Mouse (Mus musculus): ENCODE results near the gene Prr14l. TPM values are rescaled to one million over a fixed set of nuclear protein-coding genes. Genes with fewer than 3 reads are reported as not detected.
"Not testable (repeated sequence)": the region's sequence is repeated elsewhere in the genome, so short reads cannot be mapped to it uniquely, and the experiment has no call there.

Gene Prr14l
- 15.2 and 16.8 TPM in 2 replicates for polyA plus RNA-seq (2011; ENCODE audit: insufficient read length, low read depth, missing spikeins)

GRCm38 (mm10) chr5:32853731-32854507 lies at the start of gene Prr14l:
Gene Prr14l (minus strand): TSS chr5:32854256.
- Histone ChIP-seq H3K4me3 (ENCODE audit: insufficient read depth, low read length) (peak within 1 kb of the TSS; percentile 97), H3K27ac (ENCODE audit: insufficient read depth, low read length) (peak within 1 kb of the TSS; percentile 61), H3K4me1 (ENCODE audit: control insufficient read depth, insufficient read depth, low read length) (peaks cover 4% of the 10 kb centered on the region)
- peak; percentile 90 for TF ChIP-seq POLR2A (IDR thresholded peaks at IDR 0.05; ENCODE audit: low read depth, low read length)
- no peak for TF ChIP-seq CTCF (IDR thresholded peaks at IDR 0.05; ENCODE audit: borderline replicate concordance, insufficient read depth, low read length)

GRCm38 (mm10) chr5:32886739-32887138 lies 32.7 kb upstream of the Prr14l start:
- Histone ChIP-seq H3K27ac (ENCODE audit: insufficient read depth, low read length) (no peak overlapping the region), H3K4me3 (ENCODE audit: insufficient read depth, low read length) (no peak overlapping the region), H3K4me1 (ENCODE audit: control insufficient read depth, insufficient read depth, low read length) (no peaks in the 10 kb centered on the region)
- TF ChIP-seq CTCF (IDR thresholded peaks at IDR 0.05; ENCODE audit: borderline replicate concordance, insufficient read depth, low read length), result no peak
- no peak for TF ChIP-seq POLR2A (IDR thresholded peaks at IDR 0.05; ENCODE audit: low read depth, low read length)

- H3K27ac ChIP-seq (ENCODE audit: insufficient read depth, low read length), result no peak overlapping the region
- no peak for TF ChIP-seq POLR2A (IDR thresholded peaks at IDR 0.05; ENCODE audit: low read depth, low read length)
- TF ChIP-seq CTCF (IDR thresholded peaks at IDR 0.05; ENCODE audit: borderline replicate concordance, insufficient read depth, low read length), result no peak
Measured at GRCm38 (mm10) chr5:32872346-32872745, 18.3 kb upstream of the Prr14l start.

GRCm38 (mm10) chr5:32869389-32870024 lies 15.5 kb upstream of the Prr14l start:
- Histone ChIP-seq H3K27ac (ENCODE audit: insufficient read depth, low read length) (no peak overlapping the region), H3K4me1 (ENCODE audit: control insufficient read depth, insufficient read depth, low read length) (0 out of 2 replicates have a peak, but pooled peaks cover 3% of the 10 kb centered on the region), H3K4me3 (ENCODE audit: insufficient read depth, low read length) (no peak overlapping the region)
- TF ChIP-seq POLR2A (IDR thresholded peaks at IDR 0.05; ENCODE audit: low read depth, low read length) (no peak), CTCF (IDR thresholded peaks at IDR 0.05; ENCODE audit: borderline replicate concordance, insufficient read depth, low read length) (no peak)

More at GRCm38 (mm10) chr5:32872346-32872745, 18.3 kb upstream of the Prr14l start:
- no peak overlapping the region for H3K4me3 ChIP-seq (ENCODE audit: insufficient read depth, low read length)
- H3K4me1 ChIP-seq (ENCODE audit: control insufficient read depth, insufficient read depth, low read length), result no peaks in the 10 kb centered on the region

GRCm38 (mm10) chr5:32863253-32864228 lies 9.5 kb upstream of the Prr14l start, which contains the start of gene Depdc5:
Gene Depdc5 (plus strand): TSS chr5:32863701.
- TF ChIP-seq CTCF (IDR thresholded peaks at IDR 0.05; ENCODE audit: borderline replicate concordance, insufficient read depth, low read length) (no peak), POLR2A (IDR thresholded peaks at IDR 0.05; ENCODE audit: low read depth, low read length) (peak; percentile 82)
- Histone ChIP-seq H3K27ac (ENCODE audit: insufficient read depth, low read length) (peak within 1 kb of the TSS; percentile 78), H3K4me3 (ENCODE audit: insufficient read depth, low read length) (peak within 1 kb of the TSS; percentile 81), H3K4me1 (ENCODE audit: control insufficient read depth, insufficient read depth, low read length) (0 out of 2 replicates have a peak, but pooled peaks cover 5% of the 10 kb centered on the region)

- Histone ChIP-seq H3K27ac (ENCODE audit: insufficient read depth, low read length) (no peak overlapping the region), H3K4me3 (ENCODE audit: insufficient read depth, low read length) (no peak overlapping the region), H3K4me1 (ENCODE audit: control insufficient read depth, insufficient read depth, low read length) (0 out of 2 replicates have a peak, but pooled peaks cover 5% of the 10 kb centered on the region)
- TF ChIP-seq CTCF (IDR thresholded peaks at IDR 0.05; ENCODE audit: borderline replicate concordance, insufficient read depth, low read length) (no peak), POLR2A (IDR thresholded peaks at IDR 0.05; ENCODE audit: low read depth, low read length) (no peak)
Measured at GRCm38 (mm10) chr5:32862469-32863132, 8.5 kb upstream of the Prr14l start.

- H3K4me1 ChIP-seq (ENCODE audit: control insufficient read depth, insufficient read depth, low read length), result 0 out of 2 replicates have a peak, but pooled peaks cover 5% of the 10 kb centered on the region
- no peak for TF ChIP-seq POLR2A (IDR thresholded peaks at IDR 0.05; ENCODE audit: low read depth, low read length)
- no peak for TF ChIP-seq CTCF (IDR thresholded peaks at IDR 0.05; ENCODE audit: borderline replicate concordance, insufficient read depth, low read length)
- no peak overlapping the region for H3K4me3 ChIP-seq (ENCODE audit: insufficient read depth, low read length)
- H3K27ac ChIP-seq (ENCODE audit: insufficient read depth, low read length), result no peak overlapping the region
Measured at GRCm38 (mm10) chr5:32861082-32861481, 7.0 kb upstream of the Prr14l start.

GRCm38 (mm10) chr5:32857781-32858220 lies 3.7 kb upstream of the Prr14l start:
- peak overlapping the region; percentile 72 for H3K27ac ChIP-seq (ENCODE audit: insufficient read depth, low read length)
- TF ChIP-seq CTCF (IDR thresholded peaks at IDR 0.05; ENCODE audit: borderline replicate concordance, insufficient read depth, low read length) (no peak), POLR2A (IDR thresholded peaks at IDR 0.05; ENCODE audit: low read depth, low read length) (peak; percentile 70; the same call in 1 of the 2 replicates)
- H3K4me1 ChIP-seq (ENCODE audit: control insufficient read depth, insufficient read depth, low read length), result no peaks in the 10 kb centered on the region
- peak overlapping the region; percentile 52 for H3K4me3 ChIP-seq (ENCODE audit: insufficient read depth, low read length)

GRCm38 (mm10) chr5:32855274-32855673 lies 1.2 kb upstream of the Prr14l start:
- not testable (repeated sequence) for H3K4me3 ChIP-seq (ENCODE audit: insufficient read depth, low read length); H3K27ac ChIP-seq (ENCODE audit: insufficient read depth, low read length); H3K4me1 ChIP-seq (ENCODE audit: control insufficient read depth, insufficient read depth, low read length)

Data from embryonic fibroblast, embryonic 13.5 days (primary cell).